ENCODE assay signal across 14 mouse cellular contexts in the genomic region with DNA sequence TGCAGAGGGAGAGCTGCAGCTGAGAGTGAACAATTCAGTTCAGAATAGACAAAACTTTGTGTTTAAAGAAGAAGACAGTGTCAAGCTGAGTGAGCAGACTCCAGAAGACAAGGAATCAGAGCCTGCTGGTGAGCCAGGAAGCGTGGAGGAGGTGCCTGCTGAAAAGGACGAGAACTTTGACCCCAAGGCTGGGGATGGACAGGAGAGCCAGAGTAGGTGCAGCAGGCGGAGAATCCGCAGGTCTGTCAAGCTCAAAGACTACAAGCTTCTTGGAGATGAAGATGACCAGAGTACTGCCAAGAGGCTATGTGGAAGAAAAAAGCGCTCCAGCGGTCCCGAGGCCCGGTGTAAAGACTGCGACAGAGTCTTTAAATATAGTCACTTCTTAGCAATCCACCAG. TPM values are rescaled to one million over a fixed set of nuclear protein-coding genes. Genes with fewer than 3 reads are reported as not detected.
A peak's percentile ranks its signal among the peaks of the same experiment; 100 is the strongest.
DNase-seq lines count a peak whose midpoint lies in the region; ATAC-seq and TF ChIP-seq lines count a peak whose summit lies in the region.
"Had no signal": no experiment of that assay in that cellular context is flagged by ENCODE, and none has a peak within 500 bp of the region (broad histone marks: within the 10 kb centered on the region; RNA-seq: fewer than 3 reads in every experiment).

No protein-coding gene starts in this region.

- H3K4me1 ChIP-seq in CH12.LX (ENCODE audit: control insufficient read depth in 1 of 2, insufficient read depth in 2 of 2) = peaks cover 14 to 40% of the 10 kb centered on the region in 2 experiments
- H3K4me1 ChIP-seq in intestine, postnatal 0 days (replicated peaks; ENCODE audit: control insufficient read depth, insufficient read depth, low read length) = peaks cover 10% of the 10 kb centered on the region; the same call in 1 of the 2 replicates
- H3K4me1 ChIP-seq in liver, embryonic 12.5 days = peaks cover 51% of the 10 kb centered on the region

- TF ChIP-seq POLR2A in CH12.LX (IDR thresholded peaks at IDR 0.05; ENCODE audit: low read depth, low read length) = no peak

- H3K9ac ChIP-seq in CH12.LX (ENCODE audit: insufficient read depth, low read depth) = no peak overlapping the region
- no peak overlapping the region for H3K9ac ChIP-seq in intestine, postnatal 0 days (ENCODE audit: low read depth, low read length)
- no peak overlapping the region for H3K9ac ChIP-seq in liver, embryonic 12.5 days
- H3K9ac ChIP-seq: embryonic facial prominence, embryonic 15.5 days; heart, embryonic 15.5 days had no signal

- no peak for TF ChIP-seq RAD21 in CH12.LX (IDR thresholded peaks at IDR 0.05; ENCODE audit: low read depth, low read length)

- no peak for TF ChIP-seq CTCF in gastrocnemius, adult 2 months (IDR thresholded peaks at IDR 0.05)
- no peak for TF ChIP-seq CTCF in CH12.LX (conservative IDR thresholded peaks at IDR 0.05 in 1 of 2, IDR thresholded peaks at IDR 0.05 in 1 of 2; ENCODE audit: low read depth in 2 of 2, low read length in 2 of 2)
- TF ChIP-seq CTCF in intestine, postnatal 0 days (IDR thresholded peaks at IDR 0.05; ENCODE audit: low read depth) = no peak

- peaks cover 23% of the 10 kb centered on the region for H3K79me2 ChIP-seq in CH12.LX (replicated peaks; ENCODE audit: control insufficient read depth, extremely low read depth, insufficient read depth, poor library complexity, severe bottlenecking)

- H3K36me3 ChIP-seq in CH12.LX (replicated peaks in 1 of 2; ENCODE audit: control insufficient read depth in 1 of 2, insufficient read depth in 1 of 2, low read length in 1 of 2) = peaks cover 34 to 52% of the 10 kb centered on the region in 2 experiments
- H3K36me3 ChIP-seq in intestine, postnatal 0 days (ENCODE audit: control insufficient read depth, insufficient read depth) = peaks cover 23% of the 10 kb centered on the region
- peaks cover 38% of the 10 kb centered on the region for H3K36me3 ChIP-seq in liver, embryonic 12.5 days

- intact Hi-C loops in gastrocnemius, adult 2 months (cut with DNase I) = no loop called here
- intact Hi-C loops in gastrocnemius, postnatal 14 days (cut with DNase I; ENCODE audit: low total_unique reads) = loop anchor here (10.0 kb wide), 1 partner anchor 53 kb away; no protein-coding TSS in a partner anchor

- ATAC-seq in intestine, postnatal 0 days = 0 out of 2 replicates have a peak, but pooled peaks have one; percentile 25
- no peak for ATAC-seq in liver, embryonic 12.5 days

- dilution Hi-C loops in CH12.LX (cut with MboI; ENCODE audit: extremely low pct_ligation_motif_present, extremely low pct_unique_long_range_greater_than_20kb, low sequenced_read_pairs) = no loop called here

- no peaks in the 10 kb centered on the region for H3K9me3 ChIP-seq in CH12.LX (replicated peaks; ENCODE audit: low read length)
- no peaks in the 10 kb centered on the region for H3K9me3 ChIP-seq in intestine, postnatal 0 days (ENCODE audit: control insufficient read depth)
- no peaks in the 10 kb centered on the region for H3K9me3 ChIP-seq in liver, embryonic 12.5 days (replicated peaks)
- H3K9me3 ChIP-seq: embryonic facial prominence, embryonic 15.5 days; heart, embryonic 15.5 days; lung, embryonic 15.5 days had no signal

- H3K27ac ChIP-seq in gastrocnemius, adult 2 months = no peak overlapping the region
- H3K27ac ChIP-seq in CH12.LX (ENCODE audit: insufficient read depth, low read depth) = no peak overlapping the region
- H3K27ac ChIP-seq in intestine, postnatal 0 days (ENCODE audit: low read depth, low read length) = peak overlapping the region; percentile 16
- no peak overlapping the region for H3K27ac ChIP-seq in liver, embryonic 12.5 days
- H3K27ac ChIP-seq: embryonic facial prominence, embryonic 15.5 days; heart, embryonic 15.5 days; kidney, postnatal 0 days; lung, embryonic 15.5 days had no signal

- H3K4me2 ChIP-seq in CH12.LX (ENCODE audit: insufficient read depth, low read depth, poor library complexity, severe bottlenecking) = peak overlapping the region; percentile 87
- H3K4me2 ChIP-seq in intestine, postnatal 0 days (replicated peaks; ENCODE audit: low read depth) = peak overlapping the region; percentile 78
- peak overlapping the region; percentile 86 for H3K4me2 ChIP-seq in liver, embryonic 12.5 days

- TF ChIP-seq EP300 in CH12.LX (IDR thresholded peaks at IDR 0.05; ENCODE audit: low read length) = no peak

- H3K27me3 ChIP-seq in CH12.LX (replicated peaks) = no peaks in the 10 kb centered on the region
- no peaks in the 10 kb centered on the region for H3K27me3 ChIP-seq in intestine, postnatal 0 days (replicated peaks; ENCODE audit: control insufficient read depth, insufficient read depth, low read length)
- no peaks in the 10 kb centered on the region for H3K27me3 ChIP-seq in liver, embryonic 12.5 days (replicated peaks)
- H3K27me3 ChIP-seq: embryonic facial prominence, embryonic 15.5 days; heart, embryonic 15.5 days; lung, embryonic 15.5 days had no signal

- H3K4me3 ChIP-seq in gastrocnemius, adult 2 months = peak overlapping the region; percentile 91; the same call in 1 of the 2 replicates
- H3K4me3 ChIP-seq in CH12.LX (replicated peaks in 1 of 3; ENCODE audit: low read depth in 2 of 3, low read length in 2 of 3, poor library complexity in 1 of 3) = no peak overlapping the region
- H3K4me3 ChIP-seq in intestine, postnatal 0 days (ENCODE audit: low read depth, low read length) = no peak overlapping the region; the same call in 1 of the 2 replicates
- peak overlapping the region; percentile 72; the same call in 1 of the 2 replicates for H3K4me3 ChIP-seq in liver, embryonic 12.5 days

- WGBS in intestine, postnatal 0 days = 74% methylated on average over 9 of the region's 9 CpGs
- WGBS in liver, embryonic 12.5 days (ENCODE audit: insufficient replicate concordance) = 92% methylated on average over 9 of the region's 9 CpGs

- in situ Hi-C loops in CH12.LX (cut with MboI; ENCODE audit: low pct_ligation_motif_present, low pct_unique_long_range_greater_than_20kb, low sequenced_read_pairs) = no loop called here

- DNase-seq in gastrocnemius, adult 2 months = no peak
- DNase-seq in gastrocnemius, postnatal 14 days = no peak
- no peak for DNase-seq in CH12.LX (ENCODE audit: extremely low read depth)
- no peak for DNase-seq in urinary bladder, postnatal 36 days (ENCODE audit: low spot score in 2 of 2)
- no peak for DNase-seq in spleen, postnatal 4 days (ENCODE audit: low spot score in 2 of 2)
- DNase-seq: adrenal gland, postnatal 14 days; thymus, adult 2 months had no signal

TF ChIP-seq in CH12.LX, 34 proteins besides CTCF, POLR2A, EP300 and RAD21:
- TF ChIP-seq JUN (IDR thresholded peaks at IDR 0.05; ENCODE audit: insufficient read depth, low read depth, low read length) = no peak
- TF ChIP-seq SMC3 (IDR thresholded peaks at IDR 0.05; ENCODE audit: low read depth, low read length) = no peak
- TF ChIP-seq USF1 (IDR thresholded peaks at IDR 0.05; ENCODE audit: low read depth, low read length) = no peak
- TF ChIP-seq ZC3H11A (IDR thresholded peaks at IDR 0.05; ENCODE audit: low read depth, low read length) = no peak
- no peak for TF ChIP-seq MXI1 (IDR thresholded peaks at IDR 0.05; ENCODE audit: low read depth, low read length)
- TF ChIP-seq USF2 (conservative IDR thresholded peaks at IDR 0.05; ENCODE audit: low read depth, low read length) = no peak
TF ChIP-seq in CH12.LX: peak in this region for 0.

RNA-seq across cellular contexts. Expression of a gene that starts 1.5 kb away (rescaled TPM):
- total RNA-seq in gastrocnemius, adult 2 months (2021) = 1 to 10 TPM; 4.6 to 6.1 TPM
- 1 to 10 TPM; 4.3 to 4.7 TPM for total RNA-seq in gastrocnemius, postnatal 14 days (2021)
- total RNA-seq in CH12.LX (2012; rRNA removed) (11.4 and 11.7 TPM in 2 replicates), CH12.LX (2014; rRNA removed) (14.3 and 15.2 TPM in 2 replicates)
- polyA plus RNA-seq in CH12.LX (2012; ENCODE audit: insufficient read length, low read depth) = 10.5 and 11.8 TPM in 2 replicates
- polyA plus RNA-seq in intestine, postnatal 0 days (2015; fragmentation: Nextera tagmentation; extraction: Ambion mirVana) = 12.9 and 16.0 TPM in 2 replicates
- 7.3 and 8.5 TPM in 2 replicates for polyA plus RNA-seq in liver, embryonic 12.5 days (2016; fragmentation: Nextera tagmentation; extraction: Ambion mirVana)

RNA-seq across cellular contexts. Expression of a gene that starts 24.5 kb away (rescaled TPM):
- 1 to 10 TPM; 5.9 to 6.9 TPM for total RNA-seq in gastrocnemius, adult 2 months (2021)
- total RNA-seq in gastrocnemius, postnatal 14 days (2021) = 10 to 100 TPM; 10.5 to 15.5 TPM
- total RNA-seq in CH12.LX (2012; rRNA removed) (36.3 and 37.7 TPM in 2 replicates), CH12.LX (2014; rRNA removed) (22.5 and 23.0 TPM in 2 replicates)
- 67.4 and 70.2 TPM in 2 replicates for polyA plus RNA-seq in CH12.LX (2012; ENCODE audit: insufficient read length, low read depth)
- polyA plus RNA-seq in intestine, postnatal 0 days (2015; fragmentation: Nextera tagmentation; extraction: Ambion mirVana) = 32.2 and 37.7 TPM in 2 replicates
- polyA plus RNA-seq in liver, embryonic 12.5 days (2016; fragmentation: Nextera tagmentation; extraction: Ambion mirVana) = 10.6 TPM in 2 replicates

RNA-seq across cellular contexts. Expression of a gene that starts 38.5 kb away (rescaled TPM):
- 10 to 100 TPM; 11.1 TPM for total RNA-seq in gastrocnemius, adult 2 months (2021)
- 10 to 100 TPM; 10.5 to 12.1 TPM for total RNA-seq in gastrocnemius, postnatal 14 days (2021)
- total RNA-seq in CH12.LX (2012; rRNA removed) (15.4 and 15.7 TPM in 2 replicates), CH12.LX (2014; rRNA removed) (8.9 and 11.0 TPM in 2 replicates)
- polyA plus RNA-seq in CH12.LX (2012; ENCODE audit: insufficient read length, low read depth) = 11.1 and 11.3 TPM in 2 replicates
- polyA plus RNA-seq in intestine, postnatal 0 days (2015; fragmentation: Nextera tagmentation; extraction: Ambion mirVana) = 65.1 and 65.8 TPM in 2 replicates
- polyA plus RNA-seq in liver, embryonic 12.5 days (2016; fragmentation: Nextera tagmentation; extraction: Ambion mirVana) = 12.2 and 13.4 TPM in 2 replicates

RNA-seq across cellular contexts. Expression of a gene that starts 38.6 kb away (rescaled TPM):
- not detected for total RNA-seq in gastrocnemius, adult 2 months (2021)
- total RNA-seq in gastrocnemius, postnatal 14 days (2021) = not detected
- total RNA-seq in CH12.LX (2012; rRNA removed) (not detected in 2 replicates), CH12.LX (2014; rRNA removed) (not detected in 2 replicates)
- not detected in 2 replicates for polyA plus RNA-seq in CH12.LX (2012; ENCODE audit: insufficient read length, low read depth)
- polyA plus RNA-seq in intestine, postnatal 0 days (2015; fragmentation: Nextera tagmentation; extraction: Ambion mirVana) = 1.0 and 1.3 TPM in 2 replicates
- 0.12 TPM in 1 of 2 replicates, not detected in the other for polyA plus RNA-seq in liver, embryonic 12.5 days (2016; fragmentation: Nextera tagmentation; extraction: Ambion mirVana)
- total RNA-seq: monocyte, adult 5-6 weeks had no signal

Comparison
In these comparisons a context has a peak if more than half of its experiments do, and no peak if none do; other contexts are left out.
1. H3K4me3 ChIP-seq: peak in gastrocnemius, adult 2 months (single experiment) and liver, embryonic 12.5 days (single experiment); none in CH12.LX (0 of 3) and intestine, postnatal 0 days (single experiment).
2. Peak in every context shown above with its lines, with median percentiles within 50 percentile points of each other: H3K4me2 ChIP-seq.